Mouse (Mus musculus) layer of hippocampus, adult 11-12 months (tissue): ENCODE measurements around the gene Ccdc78.
A peak's percentile ranks its signal among the peaks of the same experiment; 100 is the strongest.
"Not testable (repeated sequence)": the region's sequence is repeated elsewhere in the genome, so short reads cannot be mapped to it uniquely, and the experiment has no call there.

Experiments
- DNase-seq: peaks from one replicate; pipeline ENCODE4 v3.0.0; 2022; ENCODE audit warnings: low spot score

The Ccdc78 gene

GRCm38 (mm10) chr17:25786280-25786679 is at the start of gene Ccdc78:
Gene Ccdc78, plus strand, starts transcription at chr17:25786580.
- DNase-seq: no peak

GRCm38 (mm10) chr17:25738861-25739260 is 47.5 kb upstream of the Ccdc78 start:
- DNase-seq: no peak

- DNase-seq: not testable (repeated sequence)
Measured at GRCm38 (mm10) chr17:25741471-25741870, 44.9 kb upstream of the Ccdc78 start.

- no peak for DNase-seq
Measured at GRCm38 (mm10) chr17:25743831-25744230, 42.5 kb upstream of the Ccdc78 start.

GRCm38 (mm10) chr17:25744311-25744710 is 42.1 kb upstream of the Ccdc78 start:
- DNase-seq: no peak

- DNase-seq: no peak
Measured at GRCm38 (mm10) chr17:25748238-25748637, 38.1 kb upstream of the Ccdc78 start.

- DNase-seq: no peak
Measured at GRCm38 (mm10) chr17:25749314-25749713, 37.1 kb upstream of the Ccdc78 start.

GRCm38 (mm10) chr17:25751446-25751845 is 34.9 kb upstream of the Ccdc78 start:
- no peak for DNase-seq

- no peak for DNase-seq
Measured at GRCm38 (mm10) chr17:25754241-25754640, 32.1 kb upstream of the Ccdc78 start, which contains the start of gene Msln. Gene Msln, minus strand, starts transcription at chr17:25754378.

GRCm38 (mm10) chr17:25755086-25755485 is 31.3 kb upstream of the Ccdc78 start:
- DNase-seq: no peak

- DNase-seq: no peak
Measured at GRCm38 (mm10) chr17:25755627-25756377, 30.6 kb upstream of the Ccdc78 start.

GRCm38 (mm10) chr17:25756378-25757242 is 29.8 kb upstream of the Ccdc78 start:
- no peak for DNase-seq

- DNase-seq: no peak
Measured at GRCm38 (mm10) chr17:25757691-25758090, 28.7 kb upstream of the Ccdc78 start.

GRCm38 (mm10) chr17:25760148-25760547 is 26.2 kb upstream of the Ccdc78 start:
- no peak for DNase-seq

- DNase-seq: no peak
Measured at GRCm38 (mm10) chr17:25761561-25761970, 24.8 kb upstream of the Ccdc78 start.

GRCm38 (mm10) chr17:25762591-25762990 is 23.8 kb upstream of the Ccdc78 start:
- DNase-seq: no peak

- DNase-seq: no peak
Measured at GRCm38 (mm10) chr17:25765886-25766285, 20.5 kb upstream of the Ccdc78 start.

- no peak for DNase-seq
Measured at GRCm38 (mm10) chr17:25769331-25769730, 17.0 kb upstream of the Ccdc78 start.

GRCm38 (mm10) chr17:25773549-25774120 is 12.7 kb upstream of the Ccdc78 start, which contains the start of gene Narfl:
Gene Narfl, plus strand, starts transcription at chr17:25773776.
- DNase-seq: peak; percentile 99

GRCm38 (mm10) chr17:25775318-25776062 is 10.9 kb upstream of the Ccdc78 start:
- no peak for DNase-seq

GRCm38 (mm10) chr17:25777948-25778347 is 8.4 kb upstream of the Ccdc78 start:
- no peak for DNase-seq

GRCm38 (mm10) chr17:25781339-25781738 is 5.0 kb upstream of the Ccdc78 start:
- no peak for DNase-seq
